10 mouse cellular contexts compared by ENCODE assay signal in the genomic region with DNA sequence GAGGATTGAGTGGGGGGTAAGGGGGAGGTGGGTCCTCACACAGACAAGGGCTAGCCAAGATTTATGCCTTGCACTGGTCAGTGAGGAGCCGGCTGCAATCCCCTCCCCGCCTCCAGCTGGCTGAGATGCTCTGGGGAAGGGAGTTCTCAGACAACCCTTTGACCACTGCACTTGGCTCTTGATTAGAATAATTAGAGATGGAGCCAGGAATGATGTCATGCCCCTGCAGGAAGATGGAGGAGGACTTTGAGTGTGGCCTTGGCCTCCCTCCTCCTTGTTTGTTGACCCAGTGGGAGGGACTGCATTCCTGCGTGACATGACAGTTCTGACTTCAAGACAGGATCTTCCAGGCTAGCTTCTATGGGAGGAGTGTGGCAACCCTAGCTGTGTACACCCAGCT. TPM values are rescaled to one million over a fixed set of nuclear protein-coding genes. Genes with fewer than 3 reads are reported as not detected.
A peak's percentile ranks its signal among the peaks of the same experiment; 100 is the strongest.
DNase-seq lines count a peak whose midpoint lies in the region; ATAC-seq and TF ChIP-seq lines count a peak whose summit lies in the region.
"Had no signal": no experiment of that assay in that cellular context is flagged by ENCODE, and none has a peak within 500 bp of the region (broad histone marks: within the 10 kb centered on the region; RNA-seq: fewer than 3 reads in every experiment).

No protein-coding gene starts in this region.

- H3K9me3 ChIP-seq in heart, embryonic 15.5 days (replicated peaks): no peaks in the 10 kb centered on the region

- no peaks in the 10 kb centered on the region for H3K27me3 ChIP-seq in heart, embryonic 15.5 days

- WGBS in heart, embryonic 15.5 days: 42% methylated on average over 3 of the region's 3 CpGs

- H3K4me1 ChIP-seq in heart, embryonic 15.5 days (replicated peaks): peaks cover 39% of the 10 kb centered on the region

- H3K9ac ChIP-seq in heart, embryonic 15.5 days: no peak overlapping the region

- peak overlapping the region; percentile 53 for H3K27ac ChIP-seq in layer of hippocampus, adult 2 months
- H3K27ac ChIP-seq in heart, embryonic 15.5 days: peak overlapping the region; percentile 41

- TF ChIP-seq CTCF in layer of hippocampus, adult 2 months (conservative IDR thresholded peaks at IDR 0.05): no peak; the same call in 1 of the 2 replicates

- H3K4me2 ChIP-seq in heart, embryonic 15.5 days: no peak overlapping the region

- H3K36me3 ChIP-seq in heart, embryonic 15.5 days: no peaks in the 10 kb centered on the region

- H3K4me3 ChIP-seq in layer of hippocampus, adult 2 months: no peak overlapping the region
- H3K4me3 ChIP-seq in heart, embryonic 15.5 days: no peak overlapping the region
- H3K4me3 ChIP-seq: erythroblast, embryonic 14.5 days had no signal

- ATAC-seq in heart, embryonic 15.5 days (replicated peaks; ENCODE audit: insufficient number of reproducible peaks, insufficient read depth, low FRiP score, low read depth): peak; percentile 44
- no peak for ATAC-seq in inflammation-experienced regulatory T-cells, adult 6 months

- peak in 1 of 2 experiments; percentile 56 for DNase-seq in layer of hippocampus, adult 2 months (ENCODE audit: low spot score in 2 of 2)
- no peak for DNase-seq in layer of hippocampus, postnatal 36 days
- DNase-seq in adrenal gland, postnatal 36 days: peak; percentile 72 to 76
- peak; percentile 68 to 79 for DNase-seq in kidney, postnatal 4 days
- DNase-seq in embryo, embryonic 10.5 days (ENCODE audit: low spot score): no peak
- no peak for DNase-seq in thymus, postnatal 36 days

RNA-seq across cellular contexts. Expression of a gene that starts 59.7 kb away (rescaled TPM):
- total RNA-seq in layer of hippocampus, adult 2 months (2021): not detected
- not detected for total RNA-seq in layer of hippocampus, postnatal 36 days (2021)
- not detected for total RNA-seq in adrenal gland, postnatal 36 days (2021)
- not detected in 2 replicates for polyA plus RNA-seq in heart, embryonic 15.5 days (2015; fragmentation: Nextera tagmentation; extraction: Ambion mirVana)
- polyA plus RNA-seq in inflammation-experienced regulatory T-cells, adult 6 months (2017; shearing (Covaris generic)): not detected
- total RNA-seq: MEL had no signal
- polyA plus RNA-seq: erythroblast, embryonic 14.5 days had no signal

Comparison
In these comparisons a context has a peak if more than half of its experiments do, and no peak if none do; other contexts are left out.
1. DNase-seq: peak in adrenal gland, postnatal 36 days (2 of 2) and kidney, postnatal 4 days (2 of 2); none in layer of hippocampus, postnatal 36 days (0 of 2), embryo, embryonic 10.5 days (single experiment) and thymus, postnatal 36 days (0 of 2).